Mouse (Mus musculus) stomach, embryonic 16.5 days (tissue): ENCODE measurements around the gene Adssl1. TPM values are rescaled to one million over a fixed set of nuclear protein-coding genes. Genes with fewer than 3 reads are reported as not detected.

Experiments
- ATAC-seq: fragments of 200-750 bp; cut with Nextera tagmentation; 2 replicates; pipeline ENCODE4 v1.8.0; 2017; ENCODE audit warnings: moderate number of reproducible peaks, moderate TSS enrichment; ENCODE audit not compliant: insufficient read depth, low FRiP score
- H3K27ac ChIP-seq: fragments of 300-500 bp; sonication (generic); 2 replicates; pipeline ENCODE4 v1.5.1; 2014; ENCODE audit warnings: low read length
- H3K27me3 ChIP-seq: fragments of 300-500 bp; sonication (generic); 2 replicates; pipeline ENCODE4 v1.6.1; 2014; ENCODE audit warnings: low read length, control low read depth, mixed read lengths; ENCODE audit not compliant: control insufficient read depth, insufficient read depth
- H3K36me3 ChIP-seq: fragments of 300-500 bp; sonication (generic); 2 replicates; pipeline ENCODE4 v1.6.1; 2014; ENCODE audit warnings: low read length; ENCODE audit not compliant: control insufficient read depth, insufficient read depth
- H3K4me1 ChIP-seq: fragments of 300-500 bp; sonication (generic); 2 replicates; pipeline ENCODE4 v1.6.1; 2014; ENCODE audit warnings: low read length, control low read depth, mixed read lengths; ENCODE audit not compliant: control insufficient read depth, insufficient read depth
- H3K4me2 ChIP-seq: fragments of 300-500 bp; sonication (generic); 2 replicates; pipeline ENCODE4 v1.6.1; 2014; ENCODE audit warnings: low read depth, low read length, mixed read lengths
- H3K4me3 ChIP-seq: fragments of 300-500 bp; sonication (generic); replicated peaks from 2 replicates; pipeline ENCODE4 v1.5.1; 2014; ENCODE audit warnings: mild to moderate bottlenecking, low read length
- H3K9ac ChIP-seq: fragments of 300-500 bp; sonication (generic); 2 replicates; pipeline ENCODE4 v1.6.1; 2014; ENCODE audit warnings: low read length
- H3K9me3 ChIP-seq: fragments of 300-500 bp; sonication (generic); replicated peaks from 2 replicates; pipeline ENCODE4 v1.6.1; 2016; ENCODE audit warnings: low read length, control low read depth; ENCODE audit not compliant: control insufficient read depth
- WGBS: fragments of 180-500 bp; shearing (Covaris S2); extraction: QIAGEN DNeasy Blood & Tissue Kit; methylation state at CpG from one replicate; pipeline ENCODE4 v1.1.7; 2014; 5-methylcytosine and 5-hydroxymethylcytosine counted together
- polyA plus RNA-seq: library from polyadenylated mRNA; unstranded; fragments of >200 nt; fragmentation: Nextera tagmentation; extraction: Ambion mirVana; gene quantifications from 2 replicates; pipeline ENCODE4 v1.2.1, GENCODE M21; 2015

Adssl1 gene
- polyA plus RNA-seq, 1 experiment from 2014 or later = 10.3 TPM

DNA sequence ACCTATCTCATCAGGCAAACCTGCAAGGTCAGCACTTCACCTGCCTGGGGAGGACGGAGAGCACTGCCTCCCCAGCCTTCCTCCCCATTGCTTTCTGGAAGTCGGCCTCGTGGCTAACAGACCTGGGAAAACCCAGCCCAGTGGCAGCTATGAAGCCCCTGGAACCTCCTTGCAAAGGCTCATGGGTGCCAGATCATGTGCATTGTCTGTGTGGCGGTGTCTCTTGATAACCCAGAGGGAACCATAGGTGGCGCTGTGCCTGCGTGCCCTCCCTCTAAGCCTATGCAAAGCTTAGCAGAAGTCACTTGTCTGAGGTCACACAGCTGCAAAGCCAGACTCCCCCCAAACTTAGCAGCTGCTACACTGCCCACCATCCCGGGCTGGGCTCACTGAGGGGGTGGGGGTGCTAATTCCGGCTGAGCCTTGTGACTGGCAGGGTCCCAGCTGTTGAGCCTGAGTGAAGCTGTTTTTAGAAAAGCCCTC, 1.9 kb upstream of the Adssl1 start:
- Histone ChIP-seq H3K4me3 (no peak overlapping the region), H3K27me3 (peaks cover 4% of the 10 kb centered on the region; the same call in 1 of the 2 replicates), H3K36me3 (no peaks in the 10 kb centered on the region), H3K9ac (no peak overlapping the region), H3K4me2 (no peak overlapping the region), H3K27ac (0 out of 2 replicates have a peak overlapping the region, but pooled peaks have one; percentile 3), H3K9me3 (no peaks in the 10 kb centered on the region), H3K4me1 (peaks cover 25% of the 10 kb centered on the region)
- ATAC-seq = peak; percentile 61; the same call in 1 of the 2 replicates
- 17% methylated on average over 8 of the region's 8 CpGs for WGBS

DNA sequence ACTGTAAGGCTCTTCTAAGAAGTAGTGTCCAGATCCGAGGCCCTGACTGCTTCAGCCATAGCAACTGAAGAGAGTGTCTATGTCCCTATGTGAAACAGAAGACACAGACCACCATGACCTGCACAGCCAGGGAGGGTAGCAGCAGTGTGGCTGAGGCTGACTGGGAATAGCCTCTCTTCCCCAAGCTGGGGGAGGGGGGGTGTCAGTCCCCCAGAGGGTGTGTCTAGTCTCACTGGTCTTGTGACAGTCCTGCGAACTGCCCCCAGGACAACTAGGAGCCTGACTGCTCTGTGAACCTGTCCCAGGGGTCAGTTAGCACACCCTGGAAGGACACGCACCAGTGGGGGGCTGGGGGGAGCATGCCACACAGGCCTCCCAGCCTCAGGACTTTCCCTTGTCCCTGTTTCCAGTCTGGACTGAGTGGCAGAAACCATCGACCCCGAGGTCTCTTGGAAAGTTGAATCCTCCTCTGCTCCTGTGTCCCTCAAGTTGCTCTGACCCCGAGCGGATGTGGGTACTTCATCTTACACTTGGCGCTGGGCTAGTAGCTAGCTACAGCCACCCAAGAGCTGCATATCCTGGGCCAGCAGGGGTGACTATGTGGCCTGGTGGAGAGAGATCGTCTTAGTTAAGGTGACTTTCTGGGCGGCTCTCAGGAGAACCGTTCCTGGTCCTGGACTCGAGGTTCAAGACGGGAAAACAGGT, 712 bp upstream of the Adssl1 start:
- Histone ChIP-seq H3K27ac (no peak overlapping the region), H3K4me2 (peak overlapping the region; percentile 85), H3K9ac (peak overlapping the region; percentile 70), H3K4me1 (peaks cover 25% of the 10 kb centered on the region), H3K27me3 (peaks cover 4% of the 10 kb centered on the region; the same call in 1 of the 2 replicates), H3K9me3 (no peaks in the 10 kb centered on the region), H3K36me3 (no peaks in the 10 kb centered on the region), H3K4me3 (peak overlapping the region; percentile 55)
- 30% methylated on average over 13 of the region's 13 CpGs for WGBS
- ATAC-seq = no peak

DNA sequence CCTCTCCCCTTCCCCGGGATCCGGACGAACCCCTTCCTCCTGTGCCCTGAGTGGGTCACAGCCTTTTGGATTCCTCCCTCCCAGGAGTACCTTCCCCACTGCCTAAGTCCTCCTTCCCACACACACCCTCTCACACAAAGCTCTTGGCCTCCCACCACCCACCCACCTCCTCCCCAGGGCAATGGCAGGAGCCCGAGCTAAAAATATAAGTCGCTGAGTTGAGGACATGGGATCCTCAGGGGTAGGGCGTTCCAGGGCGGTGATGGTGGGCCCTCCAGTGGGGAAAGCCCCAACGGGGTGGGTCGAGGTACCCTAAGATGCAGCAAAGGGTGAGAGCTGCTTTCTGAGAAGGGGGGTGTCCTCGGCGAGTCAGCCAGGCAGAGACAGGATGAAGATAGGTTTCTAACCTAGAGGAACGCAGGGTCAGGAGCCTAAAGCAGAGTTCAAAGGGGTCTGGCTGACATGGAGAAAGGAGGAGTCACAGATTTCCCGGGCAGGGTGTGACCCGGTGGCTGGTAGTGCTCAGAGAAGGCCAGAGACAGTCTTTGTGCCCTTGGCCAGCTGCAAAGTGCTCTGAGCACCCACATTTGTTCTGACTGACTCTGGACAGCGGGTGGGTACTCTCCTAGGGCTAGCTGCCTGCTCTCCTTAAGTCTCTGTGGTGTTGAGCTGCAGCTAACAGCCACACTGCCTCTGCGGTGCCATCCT, 663 bp downstream of the Adssl1 start:
- peaks cover 25% of the 10 kb centered on the region for H3K4me1 ChIP-seq
- 0 out of 2 replicates have a peak, but pooled peaks have one; percentile 9 for ATAC-seq
- peak overlapping the region; percentile 55 for H3K4me3 ChIP-seq
- H3K4me2 ChIP-seq = peak overlapping the region; percentile 85
- H3K27ac ChIP-seq = no peak overlapping the region
- H3K9ac ChIP-seq = peak overlapping the region; percentile 70
- peaks cover 4% of the 10 kb centered on the region; the same call in 1 of the 2 replicates for H3K27me3 ChIP-seq
- no peaks in the 10 kb centered on the region for H3K9me3 ChIP-seq
- no peaks in the 10 kb centered on the region for H3K36me3 ChIP-seq
- WGBS = 16% methylated on average over 16 of the region's 16 CpGs

DNA sequence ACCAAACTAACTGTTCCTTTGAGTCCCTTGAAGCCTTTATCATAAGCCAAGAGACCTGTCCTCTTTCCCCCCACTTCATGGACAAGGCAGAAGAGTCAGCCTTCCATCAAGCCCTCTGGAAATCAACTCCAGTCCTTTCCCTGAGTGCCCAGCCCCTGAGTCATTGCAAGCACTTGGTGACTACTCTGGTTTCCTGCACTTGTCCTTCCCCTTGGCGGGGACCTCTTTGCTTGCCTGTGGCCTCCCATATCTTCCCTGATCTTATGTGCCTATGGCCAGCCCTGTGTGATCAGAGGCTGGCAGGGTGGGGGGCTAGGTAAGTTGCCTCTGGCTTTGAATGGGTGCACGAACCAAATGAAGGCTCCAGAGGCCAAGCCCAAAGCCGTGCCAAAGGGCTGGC, 2.1 kb downstream of the Adssl1 start:
- 72% methylated on average over 3 of the region's 3 CpGs for WGBS
- H3K9ac ChIP-seq = no peak overlapping the region
- H3K4me1 ChIP-seq = peaks cover 26% of the 10 kb centered on the region
- H3K27me3 ChIP-seq = peaks cover 4% of the 10 kb centered on the region; the same call in 1 of the 2 replicates
- ATAC-seq = no peak
- no peaks in the 10 kb centered on the region for H3K36me3 ChIP-seq
- H3K27ac ChIP-seq = no peak overlapping the region
- H3K4me3 ChIP-seq = no peak overlapping the region
- H3K9me3 ChIP-seq = no peaks in the 10 kb centered on the region
- no peak overlapping the region for H3K4me2 ChIP-seq

DNA sequence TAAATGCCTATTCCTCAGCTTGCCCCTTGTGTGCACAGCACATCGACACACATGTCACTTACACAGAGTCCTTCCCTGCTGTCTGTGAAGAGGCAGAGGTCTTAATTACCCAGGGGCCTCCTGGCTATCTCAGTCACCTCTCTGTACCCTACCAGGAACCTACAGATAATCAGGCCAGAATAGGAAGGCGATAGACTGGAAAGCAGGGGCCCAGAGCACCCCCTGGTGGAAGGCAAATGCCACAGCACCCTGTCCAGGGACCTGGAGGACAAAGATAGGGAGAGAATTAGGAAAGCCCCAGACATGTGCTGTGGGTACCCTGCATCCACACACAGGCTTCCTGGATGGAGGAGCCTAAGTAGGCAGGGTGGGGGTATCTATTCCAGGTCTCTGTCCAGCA, 3.9 kb downstream of the Adssl1 start:
- no peak for ATAC-seq

DNA sequence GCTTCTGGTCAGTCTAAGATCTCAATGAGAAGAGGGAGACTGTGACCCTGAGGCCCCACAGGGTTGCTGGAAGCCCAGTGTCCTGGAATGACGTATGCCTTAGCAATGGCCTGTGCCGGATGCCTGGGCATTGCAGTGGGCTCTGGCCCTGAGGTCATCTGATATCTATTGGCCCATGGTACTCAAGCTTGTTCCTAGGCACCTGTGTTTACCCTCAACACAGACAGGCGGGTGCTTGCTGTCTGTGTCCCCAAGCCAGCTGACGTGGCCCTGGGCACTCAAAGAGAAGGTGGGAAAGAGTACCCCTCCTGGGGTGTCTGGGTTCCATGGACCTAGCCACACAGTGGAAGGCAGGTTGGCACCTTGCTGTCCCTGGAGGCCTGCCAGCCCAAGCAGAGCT, 5.9 kb downstream of the Adssl1 start:
- 63% methylated on average over 4 of the region's 4 CpGs for WGBS
- no peak for ATAC-seq
- Histone ChIP-seq H3K4me1 (peaks cover 27% of the 10 kb centered on the region), H3K27me3 (no peaks in the 10 kb centered on the region; the same call in 1 of the 2 replicates), H3K27ac (no peak overlapping the region), H3K9ac (no peak overlapping the region), H3K36me3 (no peaks in the 10 kb centered on the region), H3K9me3 (no peaks in the 10 kb centered on the region), H3K4me3 (no peak overlapping the region), H3K4me2 (no peak overlapping the region)

More for the DNA sequence above, 3.9 kb downstream of the Adssl1 start:
- no peak overlapping the region for H3K4me2 ChIP-seq
- H3K4me1 ChIP-seq = peaks cover 26% of the 10 kb centered on the region
- WGBS = 21% methylated on average over 2 of the region's 2 CpGs
- peaks cover 4% of the 10 kb centered on the region; the same call in 1 of the 2 replicates for H3K27me3 ChIP-seq
- no peaks in the 10 kb centered on the region for H3K36me3 ChIP-seq
- no peak overlapping the region for H3K4me3 ChIP-seq
- H3K9me3 ChIP-seq = no peaks in the 10 kb centered on the region
- H3K9ac ChIP-seq = no peak overlapping the region
- H3K27ac ChIP-seq = no peak overlapping the region

DNA sequence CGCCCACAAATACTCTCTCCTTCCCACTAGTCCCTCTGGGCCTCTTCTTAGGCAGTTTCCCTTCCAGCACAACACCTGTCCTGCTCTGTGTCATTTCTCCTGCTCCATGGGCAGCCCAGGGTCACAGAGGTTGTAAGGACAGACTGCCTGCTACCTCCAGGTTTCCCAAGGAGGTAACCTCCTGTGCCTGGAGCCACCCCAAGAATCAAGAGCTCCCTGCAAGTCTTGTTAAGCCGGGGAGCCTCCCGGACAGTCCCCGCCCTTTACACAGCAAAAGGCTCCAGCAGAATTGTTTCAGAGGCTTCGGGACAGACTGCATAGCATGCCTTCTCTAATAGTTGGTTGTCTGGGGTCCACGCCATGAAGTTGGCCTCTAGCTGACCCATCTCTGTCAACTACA, 6.6 kb downstream of the Adssl1 start:
- no peak overlapping the region for H3K4me2 ChIP-seq
- no peaks in the 10 kb centered on the region for H3K9me3 ChIP-seq
- H3K4me3 ChIP-seq = no peak overlapping the region
- no peak overlapping the region for H3K9ac ChIP-seq
- no peaks in the 10 kb centered on the region for H3K36me3 ChIP-seq
- 53% methylated on average over 6 of the region's 6 CpGs for WGBS
- peaks cover 27% of the 10 kb centered on the region for H3K4me1 ChIP-seq
- no peak for ATAC-seq
- no peak overlapping the region for H3K27ac ChIP-seq
- no peaks in the 10 kb centered on the region for H3K27me3 ChIP-seq

DNA sequence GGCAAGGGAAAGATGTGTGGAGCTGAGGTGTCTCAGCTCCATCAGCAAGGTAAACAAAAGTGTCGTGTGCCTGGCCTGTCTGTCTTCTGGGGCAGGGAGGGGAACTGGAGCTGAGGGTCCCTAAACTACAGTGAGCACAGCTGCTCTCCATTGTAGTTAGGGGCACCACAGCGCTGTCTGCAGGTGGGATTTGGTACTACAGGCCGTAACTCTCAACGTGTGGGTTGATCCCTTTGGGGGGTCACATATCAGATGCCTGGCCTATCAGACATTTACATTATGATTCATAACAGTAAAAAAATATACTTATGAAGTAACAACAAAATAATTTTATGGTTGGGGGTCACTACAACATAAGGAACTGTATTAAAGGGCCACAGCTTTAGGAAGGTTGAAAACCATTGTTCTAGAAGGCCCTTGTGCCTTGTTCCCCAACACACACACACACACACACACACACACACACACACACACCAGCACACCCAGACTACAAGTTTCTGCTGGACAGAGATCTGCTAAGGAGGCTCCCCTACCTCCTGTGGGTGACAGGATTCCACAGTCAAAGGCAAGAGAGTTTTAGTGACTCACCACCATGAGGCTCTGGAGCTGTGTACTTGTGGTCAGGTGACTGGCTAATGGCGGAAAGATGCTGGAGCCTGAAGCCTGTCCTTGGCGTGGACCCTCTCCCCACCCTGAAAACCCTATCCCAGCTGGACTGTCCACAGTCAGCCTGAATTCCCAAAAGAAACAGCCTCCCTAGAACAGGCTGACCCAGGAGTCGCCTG, 7.4 kb downstream of the Adssl1 start:
- Histone ChIP-seq H3K9me3 (no peaks in the 10 kb centered on the region), H3K27me3 (no peaks in the 10 kb centered on the region), H3K27ac (no peak overlapping the region), H3K36me3 (no peaks in the 10 kb centered on the region), H3K9ac (no peak overlapping the region), H3K4me2 (no peak overlapping the region), H3K4me3 (no peak overlapping the region), H3K4me1 (peaks cover 33% of the 10 kb centered on the region)
- no peak for ATAC-seq
- WGBS = 68% methylated on average over 7 of the region's 7 CpGs
